Mouse (Mus musculus): ENCODE measurements at regions not wholly inside any gene's neighbourhood (a gene's known extent, or its start where the extent isn't known, plus 50 kb on each side); places are given as distances from the start of the nearest gene placed in this dataset.

DNA sequence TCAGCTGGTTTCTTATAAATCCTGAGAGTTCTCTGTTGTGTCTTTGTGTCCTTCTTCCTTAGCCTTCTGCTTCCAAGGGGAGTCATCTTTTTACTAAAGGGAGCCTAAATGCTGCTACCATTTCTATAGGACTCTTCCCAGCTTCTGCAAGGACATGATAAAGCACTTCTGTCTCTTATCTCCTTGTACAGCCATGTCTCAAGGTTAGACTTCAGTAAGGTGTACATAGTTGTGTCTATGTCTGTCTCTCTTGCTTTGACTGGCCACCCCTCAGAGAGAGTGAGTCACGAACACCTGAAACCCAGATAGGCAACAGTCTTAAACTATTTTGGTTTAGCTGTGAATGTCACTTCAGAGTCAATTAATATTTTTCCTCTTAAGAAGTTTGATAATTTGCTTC, 353.0 kb downstream of the Btg1 start:
- H3K4me1 ChIP-seq (ENCODE audit: control insufficient read depth, insufficient read depth, insufficient read length, low read length), result no peaks in the 10 kb centered on the region
- no peak overlapping the region for H3K27ac ChIP-seq (replicated peaks; ENCODE audit: low read depth, low read length)
- H3K4me3 ChIP-seq (ENCODE audit: insufficient read depth, low read depth, low read length), result no peak overlapping the region

DNA sequence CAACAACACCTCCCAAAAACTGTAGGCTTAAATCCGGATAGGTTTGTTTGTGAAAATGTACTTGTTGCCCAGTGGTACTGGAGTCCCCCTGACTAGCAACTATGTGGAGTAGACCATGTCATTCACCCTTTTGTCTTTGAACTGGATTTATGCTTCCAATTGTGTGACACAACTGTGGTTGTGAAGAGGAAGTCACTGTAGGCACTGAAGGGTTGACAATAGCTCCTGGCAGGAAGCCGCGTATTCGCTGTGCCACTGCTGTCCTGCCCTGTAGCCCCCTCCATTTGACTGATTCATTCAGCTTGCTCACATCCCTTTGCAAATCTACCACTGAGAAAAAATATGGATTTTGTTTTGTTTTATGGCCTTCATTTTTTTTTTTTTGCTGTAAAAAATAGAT, 353.9 kb downstream of the Btg1 start:
- H3K4me3 ChIP-seq (ENCODE audit: insufficient read depth, low read depth, low read length), result no peak overlapping the region
- no peak overlapping the region for H3K27ac ChIP-seq (replicated peaks; ENCODE audit: low read depth, low read length)
- H3K4me1 ChIP-seq (ENCODE audit: control insufficient read depth, insufficient read depth, insufficient read length, low read length), result no peaks in the 10 kb centered on the region

DNA sequence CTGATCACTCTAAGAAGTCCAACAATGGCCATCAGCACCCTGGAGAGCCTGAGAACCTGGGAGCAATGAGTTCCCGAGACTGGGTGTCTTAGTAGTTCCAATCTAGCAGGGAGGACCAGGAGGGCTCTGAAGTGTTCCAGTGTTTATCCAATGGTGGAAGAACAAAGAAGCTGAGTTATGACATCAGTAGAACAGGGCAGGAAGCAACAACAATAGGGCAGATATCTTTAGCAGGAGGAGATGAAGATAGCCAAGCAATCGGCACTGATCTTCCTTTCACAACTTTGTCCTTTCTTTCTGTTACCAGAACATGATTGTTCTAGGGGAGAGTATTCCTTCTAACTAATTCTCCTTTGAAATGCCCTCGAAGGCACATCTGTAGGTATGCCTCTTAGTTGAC, 355.0 kb downstream of the Btg1 start:
- Histone ChIP-seq H3K4me3 (ENCODE audit: insufficient read depth, low read depth, low read length) (no peak overlapping the region), H3K27ac (replicated peaks; ENCODE audit: low read depth, low read length) (no peak overlapping the region), H3K4me1 (ENCODE audit: control insufficient read depth, insufficient read depth, insufficient read length, low read length) (no peaks in the 10 kb centered on the region)

DNA sequence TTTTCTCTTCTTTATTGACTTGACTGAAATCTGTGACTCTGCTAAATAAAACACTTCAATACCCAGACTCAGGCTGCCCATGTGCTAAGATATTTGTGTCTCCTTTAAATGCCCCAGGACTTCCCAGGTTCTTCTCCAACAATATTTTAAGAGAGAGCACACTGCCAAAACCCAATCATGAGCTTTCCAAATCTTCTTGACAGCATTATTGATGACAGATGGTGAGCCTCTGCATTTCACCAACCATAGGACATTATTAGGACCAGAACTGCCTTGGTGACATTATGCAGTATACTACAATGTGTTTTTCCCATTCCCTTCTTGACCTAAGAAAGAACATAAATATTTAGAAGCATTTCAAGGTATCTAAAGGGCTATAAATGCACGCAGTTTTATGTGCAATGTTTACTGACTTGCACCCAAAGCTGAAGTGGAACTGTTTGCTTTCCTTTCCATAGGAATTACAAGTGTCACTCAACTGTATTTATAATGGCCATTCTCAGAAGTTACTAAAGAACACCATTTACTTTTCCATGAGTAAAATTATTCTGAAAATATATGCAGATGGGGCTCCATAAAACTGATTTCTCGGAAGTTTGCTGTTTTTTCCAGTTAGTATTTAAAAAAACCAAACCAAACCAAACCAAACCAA, 357.6 kb downstream of the Btg1 start:
- Histone ChIP-seq H3K27ac (replicated peaks; ENCODE audit: low read depth, low read length) (no peak overlapping the region), H3K4me3 (ENCODE audit: insufficient read depth, low read depth, low read length) (no peak overlapping the region), H3K4me1 (ENCODE audit: control insufficient read depth, insufficient read depth, insufficient read length, low read length) (no peaks in the 10 kb centered on the region)

DNA sequence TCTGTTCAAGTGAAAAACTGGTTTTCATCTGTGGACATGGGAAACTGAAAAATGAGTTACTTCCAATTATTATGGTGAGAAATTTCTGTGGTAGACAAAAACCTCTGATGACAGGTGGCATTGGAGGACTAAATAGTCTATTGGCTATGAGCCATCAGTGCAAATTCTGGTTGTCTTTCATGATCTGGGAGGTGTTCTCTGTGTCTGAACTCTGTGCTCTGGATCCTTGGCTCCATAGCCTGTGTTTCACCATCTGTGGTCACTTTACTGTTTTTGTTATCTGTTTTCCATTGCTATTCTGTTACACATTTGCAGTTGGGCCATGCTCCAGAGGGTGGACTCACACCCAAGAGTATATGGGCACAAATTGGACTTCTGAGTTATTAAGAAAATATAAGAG, 359.9 kb downstream of the Btg1 start:
- Histone ChIP-seq H3K4me1 (ENCODE audit: control insufficient read depth, insufficient read depth, insufficient read length, low read length) (no peaks in the 10 kb centered on the region), H3K27ac (replicated peaks; ENCODE audit: low read depth, low read length) (no peak overlapping the region), H3K4me3 (ENCODE audit: insufficient read depth, low read depth, low read length) (no peak overlapping the region)

DNA sequence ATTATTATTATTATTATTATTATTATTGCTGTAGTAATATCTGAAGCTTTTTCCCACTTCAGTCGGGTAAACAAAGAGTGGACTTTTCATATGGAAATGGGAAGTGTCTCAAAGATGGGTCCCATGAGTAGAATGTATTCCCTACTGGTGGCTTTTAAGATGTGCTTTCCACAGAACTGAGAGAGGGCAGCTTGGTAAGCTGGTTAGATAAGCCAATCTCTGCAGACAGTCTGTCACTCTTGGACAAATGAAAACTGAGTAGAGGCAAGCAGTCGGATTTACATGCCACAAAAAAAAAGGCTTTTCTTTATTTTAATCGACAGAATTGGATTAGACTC, 363.7 kb downstream of the Btg1 start:
- Histone ChIP-seq H3K4me1 (ENCODE audit: control insufficient read depth, insufficient read depth, insufficient read length, low read length) (no peaks in the 10 kb centered on the region), H3K27ac (replicated peaks; ENCODE audit: low read depth, low read length) (no peak overlapping the region), H3K4me3 (ENCODE audit: insufficient read depth, low read depth, low read length) (no peak overlapping the region)

DNA sequence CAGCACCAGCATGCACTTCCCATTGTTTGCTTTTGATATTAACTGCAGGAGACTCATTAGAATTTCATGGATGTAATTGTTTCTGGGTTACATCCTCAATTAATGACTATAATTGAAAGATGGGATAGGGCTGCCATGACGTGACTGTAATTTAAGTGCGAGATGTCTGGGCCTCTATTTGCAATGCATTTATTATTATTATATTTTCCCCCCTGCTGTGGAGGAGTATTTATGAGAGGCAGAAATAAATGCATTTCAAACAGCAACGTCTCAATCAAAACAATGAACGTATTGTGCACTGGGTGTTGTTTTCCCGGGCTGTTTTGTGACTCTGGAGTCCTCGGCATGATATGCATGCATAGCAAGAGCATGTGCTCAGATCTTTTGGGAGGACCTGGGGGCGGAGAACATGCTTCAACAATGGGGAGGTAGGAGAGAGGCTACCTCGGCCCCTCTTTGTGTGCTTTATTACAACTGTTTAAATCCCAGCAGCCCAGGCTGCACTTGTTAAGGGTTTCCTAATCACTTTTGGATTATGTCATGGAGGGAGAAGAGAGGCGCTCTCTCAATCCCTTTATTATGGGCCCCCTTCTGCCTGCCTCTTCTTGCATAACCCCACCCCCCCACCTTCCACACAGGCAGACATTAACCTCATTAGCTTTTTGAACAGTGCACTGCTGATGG, 364.2 kb downstream of the Btg1 start:
- no peak overlapping the region for H3K27ac ChIP-seq (replicated peaks; ENCODE audit: low read depth, low read length)
- H3K4me1 ChIP-seq (ENCODE audit: control insufficient read depth, insufficient read depth, insufficient read length, low read length), result no peaks in the 10 kb centered on the region
- H3K4me3 ChIP-seq (ENCODE audit: insufficient read depth, low read depth, low read length), result no peak overlapping the region

DNA sequence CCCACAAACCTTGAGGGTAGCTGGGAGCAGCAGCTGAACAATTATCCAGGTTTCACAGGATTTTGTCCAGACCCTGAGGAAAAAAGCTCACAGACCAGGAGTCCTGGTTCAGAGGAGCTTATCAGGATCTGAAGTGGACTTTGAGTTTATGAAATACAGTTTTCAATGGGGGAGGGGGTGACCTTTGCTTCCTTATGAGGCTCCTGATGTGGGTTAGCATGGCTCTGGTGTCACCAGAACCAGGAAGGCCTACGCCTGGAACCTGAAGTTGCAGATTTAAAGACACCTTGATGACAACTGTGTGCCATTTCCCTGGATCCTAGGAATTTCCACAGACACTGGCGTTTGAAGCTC, 364.7 kb downstream of the Btg1 start:
- Histone ChIP-seq H3K4me3 (ENCODE audit: insufficient read depth, low read depth, low read length) (no peak overlapping the region), H3K4me1 (ENCODE audit: control insufficient read depth, insufficient read depth, insufficient read length, low read length) (no peaks in the 10 kb centered on the region), H3K27ac (replicated peaks; ENCODE audit: low read depth, low read length) (no peak overlapping the region)

DNA sequence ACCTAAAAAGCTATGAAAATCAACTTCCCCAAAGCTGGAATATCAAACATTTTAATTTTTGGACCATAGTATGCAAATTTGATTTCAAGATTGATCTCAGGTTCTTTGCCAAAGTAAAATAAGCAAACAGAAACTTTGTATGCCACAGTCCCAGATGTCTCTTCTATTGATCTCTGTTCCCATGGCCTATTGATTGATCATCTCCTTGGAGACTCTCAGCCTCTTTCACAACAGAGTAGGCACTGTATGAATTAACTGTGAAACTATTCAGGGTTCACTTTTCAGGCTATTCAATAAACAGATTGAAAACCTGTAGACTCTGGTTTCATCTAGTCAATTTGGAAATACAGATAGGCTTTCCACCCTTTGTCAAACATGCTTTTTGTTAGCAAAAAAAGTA, 384.1 kb downstream of the Btg1 start:
- H3K27ac ChIP-seq (replicated peaks; ENCODE audit: low read depth, low read length), result no peak overlapping the region
- no peaks in the 10 kb centered on the region for H3K4me1 ChIP-seq (ENCODE audit: control insufficient read depth, insufficient read depth, insufficient read length, low read length)
- H3K4me3 ChIP-seq (ENCODE audit: insufficient read depth, low read depth, low read length), result no peak overlapping the region

DNA sequence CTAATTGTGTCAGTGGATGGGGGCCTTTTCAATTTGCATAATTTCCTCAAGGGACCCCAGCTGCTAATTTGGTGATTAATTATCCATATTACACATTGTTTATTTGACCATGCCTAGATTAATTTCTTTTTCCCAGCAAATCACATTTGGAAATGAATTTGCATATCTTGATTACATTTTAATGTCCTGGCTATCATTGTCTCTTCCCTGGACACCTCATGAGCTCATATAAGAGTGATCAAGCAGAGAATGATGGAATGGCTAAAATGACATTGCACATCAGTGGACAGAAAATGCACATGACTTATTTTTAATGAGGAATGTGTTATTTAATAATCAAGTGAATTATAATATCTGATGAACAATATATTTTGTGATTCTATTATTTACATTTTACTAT, 392.1 kb downstream of the Btg1 start:
- Histone ChIP-seq H3K27ac (replicated peaks; ENCODE audit: low read depth, low read length) (no peak overlapping the region), H3K4me1 (ENCODE audit: control insufficient read depth, insufficient read depth, insufficient read length, low read length) (no peaks in the 10 kb centered on the region), H3K4me3 (ENCODE audit: insufficient read depth, low read depth, low read length) (no peak overlapping the region)

DNA sequence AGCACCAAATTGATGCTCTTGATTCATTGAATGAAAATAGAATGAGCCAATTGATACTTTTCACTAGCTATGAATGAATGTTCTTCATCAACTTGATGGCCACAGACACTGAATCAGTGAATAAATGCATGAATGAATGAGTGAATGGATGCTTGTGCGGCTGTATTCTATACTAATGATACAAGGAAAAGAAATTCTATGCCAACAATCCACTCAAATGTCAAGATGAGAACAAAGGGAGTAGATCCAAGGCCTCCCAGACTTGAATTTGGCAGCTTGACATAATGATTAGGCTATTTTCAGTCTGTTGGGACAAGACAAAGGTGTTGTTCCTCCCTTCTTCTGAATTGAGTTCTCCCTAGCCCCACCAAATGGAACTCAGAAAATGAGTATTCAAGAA, 393.1 kb downstream of the Btg1 start:
- H3K4me1 ChIP-seq (ENCODE audit: control insufficient read depth, insufficient read depth, insufficient read length, low read length), result no peaks in the 10 kb centered on the region
- H3K4me3 ChIP-seq (ENCODE audit: insufficient read depth, low read depth, low read length), result no peak overlapping the region
- no peak overlapping the region for H3K27ac ChIP-seq (replicated peaks; ENCODE audit: low read depth, low read length)

DNA sequence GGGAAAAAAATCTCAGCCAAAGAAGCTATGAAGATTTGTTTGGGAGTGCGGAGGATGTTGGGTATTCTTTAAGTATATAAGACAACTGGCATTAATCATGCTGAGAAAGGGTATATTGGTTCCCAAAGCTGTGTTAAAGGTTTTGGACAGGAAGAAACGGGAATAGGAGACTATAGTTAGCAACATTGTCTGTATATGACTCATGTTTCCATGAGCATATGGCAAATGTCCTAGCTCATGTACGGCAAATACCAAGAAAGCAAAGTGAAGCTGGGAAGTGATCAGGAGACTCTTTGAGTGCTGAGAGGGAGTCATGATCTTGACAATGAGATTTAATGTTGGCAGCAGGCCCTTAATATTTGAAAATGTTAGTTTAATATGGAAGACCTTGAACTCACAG, 401.8 kb downstream of the Btg1 start:
- Histone ChIP-seq H3K4me1 (ENCODE audit: control insufficient read depth, insufficient read depth, insufficient read length, low read length) (no peaks in the 10 kb centered on the region), H3K27ac (replicated peaks; ENCODE audit: low read depth, low read length) (no peak overlapping the region)

DNA sequence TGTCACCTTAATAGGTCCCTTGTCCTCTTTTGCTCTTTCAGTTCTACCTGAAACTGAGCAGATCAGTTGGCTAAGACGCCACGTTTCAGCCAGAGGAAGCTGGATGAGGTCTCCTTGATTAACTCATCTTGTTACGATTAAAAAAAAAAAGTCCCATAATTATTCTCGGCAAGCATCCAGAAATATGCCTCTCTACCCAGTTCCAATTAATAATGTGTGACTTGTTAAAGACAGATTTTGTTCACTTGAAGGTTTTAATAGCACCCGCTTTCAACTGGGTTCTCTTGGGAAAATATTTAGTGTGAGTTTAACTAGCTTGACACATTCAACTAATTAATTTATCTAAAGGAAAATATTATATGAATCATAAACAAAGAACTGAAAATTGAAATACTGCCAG, 412.0 kb downstream of the Btg1 start:
- H3K4me1 ChIP-seq (ENCODE audit: control insufficient read depth, insufficient read depth, insufficient read length, low read length), result no peaks in the 10 kb centered on the region
- no peak overlapping the region for H3K27ac ChIP-seq (replicated peaks; ENCODE audit: low read depth, low read length)
- H3K4me3 ChIP-seq (ENCODE audit: insufficient read depth, low read depth, low read length), result no peak overlapping the region

More for the DNA sequence above, 401.8 kb downstream of the Btg1 start:
- no peak overlapping the region for H3K4me3 ChIP-seq (ENCODE audit: insufficient read depth, low read depth, low read length)

DNA sequence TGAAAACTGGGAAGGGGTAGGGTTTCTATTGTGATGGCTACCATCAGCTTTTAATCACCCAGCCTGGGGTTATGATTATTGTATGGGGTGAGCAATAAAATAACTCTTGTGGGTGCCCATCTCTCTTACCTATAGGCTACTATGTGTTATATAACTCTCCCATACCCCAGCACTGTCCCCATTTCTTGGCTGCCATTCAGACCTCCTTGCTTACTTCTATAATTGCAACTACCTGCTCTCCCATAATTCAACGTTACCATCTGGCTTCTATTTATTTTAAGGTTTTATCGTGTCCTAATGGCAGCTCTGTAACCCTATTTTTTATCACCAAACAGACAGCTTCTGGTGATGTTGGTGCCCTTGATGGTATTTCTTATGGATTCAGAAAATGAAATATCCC, 414.2 kb downstream of the Btg1 start:
- H3K4me3 ChIP-seq (ENCODE audit: insufficient read depth, low read depth, low read length), result no peak overlapping the region

DNA sequence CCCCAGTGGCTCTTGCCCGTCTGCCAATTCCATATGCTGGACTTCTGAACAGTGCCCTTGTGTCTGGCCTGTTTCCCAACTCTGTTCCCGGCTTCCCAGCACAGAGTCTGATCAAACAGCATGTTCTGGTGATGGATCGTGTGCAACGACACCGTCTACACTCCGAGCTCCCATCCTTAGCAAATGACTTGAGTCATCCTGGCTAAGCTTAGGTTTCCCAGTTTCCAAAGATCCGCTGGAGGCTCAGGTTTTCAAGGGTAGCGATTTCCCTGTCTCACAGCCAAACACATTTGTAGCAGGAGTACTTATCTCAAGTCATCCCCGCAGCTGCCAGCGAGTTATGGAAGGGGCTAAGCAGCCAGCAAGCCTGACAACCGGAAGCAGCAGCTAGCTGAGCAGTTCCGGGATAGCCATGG, 418.6 kb downstream of the Btg1 start:
- Histone ChIP-seq H3K27ac (replicated peaks; ENCODE audit: low read depth, low read length) (no peak overlapping the region), H3K4me3 (ENCODE audit: insufficient read depth, low read depth, low read length) (no peak overlapping the region), H3K4me1 (ENCODE audit: control insufficient read depth, insufficient read depth, insufficient read length, low read length) (no peaks in the 10 kb centered on the region)

More for the DNA sequence above, 414.2 kb downstream of the Btg1 start:
- no peaks in the 10 kb centered on the region for H3K4me1 ChIP-seq (ENCODE audit: control insufficient read depth, insufficient read depth, insufficient read length, low read length)
- H3K27ac ChIP-seq (replicated peaks; ENCODE audit: low read depth, low read length), result no peak overlapping the region

DNA sequence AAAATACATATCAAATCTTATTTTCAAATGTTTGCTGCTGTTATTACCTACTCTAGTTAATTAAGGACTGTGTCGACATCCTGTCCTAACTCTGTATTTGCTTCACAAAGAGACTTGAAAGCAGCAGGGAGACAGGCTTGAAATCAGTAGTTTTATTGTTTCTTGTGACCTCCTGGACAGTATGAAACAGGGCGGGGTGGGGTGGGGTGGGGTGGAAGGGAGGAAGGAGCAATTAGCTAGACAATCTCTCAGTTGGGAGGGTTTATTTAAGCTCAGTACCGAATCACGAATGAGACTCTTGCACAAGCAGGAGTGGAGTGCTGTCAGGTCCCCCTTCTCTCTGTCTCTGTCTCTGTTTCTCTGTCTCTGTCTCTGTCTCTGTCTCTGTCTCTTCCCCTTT, 421.2 kb downstream of the Btg1 start:
- Histone ChIP-seq H3K4me3 (ENCODE audit: insufficient read depth, low read depth, low read length) (no peak overlapping the region), H3K27ac (replicated peaks; ENCODE audit: low read depth, low read length) (no peak overlapping the region), H3K4me1 (ENCODE audit: control insufficient read depth, insufficient read depth, insufficient read length, low read length) (no peaks in the 10 kb centered on the region)

All from brown adipose tissue, adult 24 weeks (tissue).